Mouse (Mus musculus) lung, embryonic 15.5 days (tissue): ENCODE data around the gene Bhlhe41. TPM values are rescaled to one million over a fixed set of nuclear protein-coding genes. Genes with fewer than 3 reads are reported as not detected.

Source experiments
- ATAC-seq: fragments of 200-750 bp; cut with Nextera tagmentation; 2 replicates; pipeline ENCODE4 v1.8.0; 2017; ENCODE audit warnings: moderate number of reproducible peaks, borderline replicate concordance; ENCODE audit not compliant: low FRiP score, low TSS enrichment; ENCODE audit errors: extremely low read depth
- H3K27ac ChIP-seq: fragments of 300-500 bp; sonication (generic); 2 replicates; pipeline ENCODE4 v1.5.1; 2015; ENCODE audit warnings: moderate library complexity, mild to moderate bottlenecking, inconsistent platforms
- H3K27me3 ChIP-seq: fragments of 300-500 bp; sonication (generic); 2 replicates; pipeline ENCODE4 v1.6.1; 2015; ENCODE audit warnings: inconsistent platforms
- H3K36me3 ChIP-seq: fragments of 300-500 bp; sonication (generic); 2 replicates; pipeline ENCODE4 v1.6.1; 2015; ENCODE audit warnings: inconsistent platforms
- H3K4me1 ChIP-seq: fragments of 300-500 bp; sonication (generic); 2 replicates; pipeline ENCODE4 v1.6.1; 2015; ENCODE audit warnings: inconsistent platforms
- H3K4me2 ChIP-seq: fragments of 300-500 bp; sonication (generic); 2 replicates; pipeline ENCODE4 v1.6.1; 2015; ENCODE audit warnings: inconsistent platforms, mild to moderate bottlenecking, moderate library complexity
- H3K4me3 ChIP-seq: fragments of 300-500 bp; sonication (generic); 2 replicates; pipeline ENCODE4 v1.5.1; 2015; ENCODE audit warnings: mild to moderate bottlenecking, inconsistent platforms
- H3K9ac ChIP-seq: fragments of 300-500 bp; sonication (generic); 2 replicates; pipeline ENCODE4 v1.6.1; 2015; ENCODE audit warnings: inconsistent platforms
- H3K9me3 ChIP-seq: fragments of 300-500 bp; sonication (generic); 2 replicates; pipeline ENCODE4 v1.6.1; 2016; ENCODE audit warnings: inconsistent platforms
- WGBS: fragments of 180-500 bp; shearing (Covaris S2); methylation state at CpG from one replicate; pipeline ENCODE4 v1.1.7; 2015; 5-methylcytosine and 5-hydroxymethylcytosine counted together
- polyA plus RNA-seq: library from polyadenylated mRNA; unstranded; fragments of >200 nt; fragmentation: Nextera tagmentation; extraction: Ambion mirVana; gene quantifications from 2 replicates; pipeline ENCODE4 v1.2.1, GENCODE M21; 2015

Bhlhe41 gene
- polyA plus RNA-seq, 1 experiment from 2014 or later = 0.74 TPM

- peak; percentile 71; the same call in 1 of the 2 replicates for ATAC-seq
- Histone ChIP-seq H3K36me3 (no peaks in the 10 kb centered on the region), H3K4me2 (peak overlapping the region; percentile 33), H3K9me3 (no peaks in the 10 kb centered on the region), H3K4me1 (peaks cover 4% of the 10 kb centered on the region; the same call in 1 of the 2 replicates), H3K27ac (no peak overlapping the region), H3K9ac (no peak overlapping the region), H3K4me3 (no peak overlapping the region), H3K27me3 (no peaks in the 10 kb centered on the region)
- WGBS = 14% methylated on average over 8 of the region's 8 CpGs
Measured at GRCm38 (mm10) chr6:145830117-145830516, 35.2 kb downstream of the Bhlhe41 start.

DNA sequence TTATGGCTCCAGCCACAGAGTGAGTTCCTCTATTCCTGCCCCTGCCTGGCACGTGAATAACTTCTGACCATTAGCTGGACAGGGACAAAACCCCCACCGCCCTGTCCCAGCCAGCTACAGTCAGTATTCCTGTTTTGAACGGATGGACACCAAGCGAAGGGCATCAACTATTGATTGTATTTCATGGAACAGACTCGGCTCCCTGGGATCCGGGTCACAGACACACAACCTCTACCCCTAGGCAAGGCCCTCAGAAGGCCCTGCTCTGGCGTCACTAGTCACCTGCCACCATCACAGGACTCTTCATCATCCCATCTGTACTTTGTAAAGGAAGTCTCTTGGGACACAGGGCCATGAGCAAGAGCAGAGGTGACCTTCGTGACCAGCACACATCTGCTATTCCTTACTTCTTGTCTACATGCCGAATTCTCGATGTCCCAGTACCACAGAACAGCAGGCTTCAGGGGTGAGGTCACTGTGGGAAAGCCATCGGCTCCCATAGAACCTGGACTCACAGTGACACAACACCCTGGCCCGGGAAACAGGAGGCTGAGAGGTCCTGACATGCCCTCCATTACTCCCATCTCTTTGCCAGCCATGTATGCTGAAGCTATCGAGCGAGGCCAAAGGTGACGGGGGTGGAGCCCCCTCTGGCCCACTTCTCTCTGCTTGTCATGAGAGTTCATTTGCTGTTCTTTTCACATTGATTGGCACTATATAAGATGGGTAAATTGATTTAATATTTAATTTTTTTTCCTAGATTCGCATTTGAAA lies 36.1 kb downstream of the Bhlhe41 start:
- Histone ChIP-seq H3K9me3 (no peaks in the 10 kb centered on the region), H3K9ac (no peak overlapping the region), H3K4me1 (peaks cover 4% of the 10 kb centered on the region; the same call in 1 of the 2 replicates), H3K4me3 (no peak overlapping the region), H3K27ac (no peak overlapping the region), H3K4me2 (no peak overlapping the region), H3K36me3 (no peaks in the 10 kb centered on the region), H3K27me3 (no peaks in the 10 kb centered on the region)
- WGBS = 73% methylated on average over 16 of the region's 16 CpGs
- no peak for ATAC-seq

GRCm38 (mm10) chr6:145826305-145826704 lies 39.1 kb downstream of the Bhlhe41 start:
- Histone ChIP-seq H3K27ac (no peak overlapping the region), H3K9ac (no peak overlapping the region), H3K36me3 (no peaks in the 10 kb centered on the region), H3K4me3 (no peak overlapping the region), H3K27me3 (no peaks in the 10 kb centered on the region), H3K9me3 (no peaks in the 10 kb centered on the region), H3K4me2 (no peak overlapping the region), H3K4me1 (peaks cover 13% of the 10 kb centered on the region; the same call in 1 of the 2 replicates)
- no peak for ATAC-seq
- WGBS = 90% methylated on average over 4 of the region's 4 CpGs

DNA sequence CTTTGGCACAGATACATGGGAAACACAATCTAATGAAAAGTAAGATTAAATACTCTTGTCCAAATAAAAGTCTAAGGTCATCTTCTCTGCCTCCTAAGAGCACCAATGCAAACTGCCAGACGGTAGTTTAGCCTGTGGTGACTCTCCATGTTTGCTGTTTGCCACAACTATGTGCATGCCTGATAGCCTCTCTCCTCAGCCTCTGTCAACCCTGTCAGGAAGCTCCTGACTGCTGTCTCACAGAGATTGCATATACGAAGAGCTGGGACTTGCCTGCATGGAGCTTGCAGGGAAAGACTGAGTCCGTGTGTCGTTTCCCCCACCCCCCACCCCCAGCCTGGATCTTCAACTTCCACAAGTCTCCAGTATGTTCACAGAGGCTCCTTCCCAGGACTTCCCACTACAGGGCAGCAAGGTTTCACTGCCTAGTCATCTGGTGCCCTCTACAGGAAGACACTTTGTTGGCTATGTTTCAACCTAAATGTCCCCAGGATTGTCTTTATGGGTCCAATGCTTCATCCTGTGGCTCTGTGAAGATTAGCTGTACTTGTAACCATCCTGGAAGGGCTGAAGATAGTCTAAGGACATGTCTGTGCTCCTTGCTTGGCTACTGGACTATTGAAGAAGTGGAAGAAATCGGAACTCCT lies 41.6 kb downstream of the Bhlhe41 start:
- no peak overlapping the region for H3K4me2 ChIP-seq
- no peak overlapping the region for H3K27ac ChIP-seq
- ATAC-seq = 0 out of 2 replicates have a peak, but pooled peaks have one; percentile 43
- H3K27me3 ChIP-seq = no peaks in the 10 kb centered on the region
- 32% methylated on average over 5 of the region's 5 CpGs for WGBS
- H3K4me3 ChIP-seq = no peak overlapping the region
- H3K36me3 ChIP-seq = 0 out of 2 replicates have a peak, but pooled peaks cover 2% of the 10 kb centered on the region
- no peaks in the 10 kb centered on the region for H3K9me3 ChIP-seq
- peaks cover 9% of the 10 kb centered on the region; the same call in 1 of the 2 replicates for H3K4me1 ChIP-seq
- H3K9ac ChIP-seq = no peak overlapping the region

GRCm38 (mm10) chr6:145823103-145823502 lies 42.3 kb downstream of the Bhlhe41 start:
- H3K4me3 ChIP-seq = no peak overlapping the region
- no peaks in the 10 kb centered on the region for H3K9me3 ChIP-seq
- 50% methylated on average over 6 of the region's 6 CpGs for WGBS
- no peaks in the 10 kb centered on the region for H3K27me3 ChIP-seq
- no peak overlapping the region for H3K4me2 ChIP-seq
- no peak overlapping the region for H3K27ac ChIP-seq
- ATAC-seq = peak; percentile 78
- H3K9ac ChIP-seq = no peak overlapping the region
- H3K4me1 ChIP-seq = peaks cover 9% of the 10 kb centered on the region; the same call in 1 of the 2 replicates
- H3K36me3 ChIP-seq = 0 out of 2 replicates have a peak, but pooled peaks cover 4% of the 10 kb centered on the region

DNA sequence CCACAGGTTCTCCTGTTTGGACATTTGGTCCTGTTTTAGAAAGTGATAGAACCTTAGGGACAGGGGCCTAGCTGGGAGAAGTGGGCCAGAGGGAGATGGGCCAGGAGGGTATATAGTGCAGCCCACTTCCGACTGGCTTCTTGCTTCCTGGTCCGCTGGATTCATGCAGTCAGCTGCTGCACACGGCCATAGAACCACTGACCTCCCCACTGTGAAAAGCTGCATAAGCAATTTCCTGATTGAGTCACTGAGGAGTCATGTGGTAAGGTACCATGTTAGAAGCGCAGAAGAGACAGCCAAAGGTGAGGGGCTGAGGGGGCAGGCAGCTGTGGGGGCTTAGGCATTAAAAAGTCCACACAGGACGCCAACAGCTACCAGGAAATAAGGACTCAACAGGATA lies 43.1 kb downstream of the Bhlhe41 start:
- 66% methylated on average over 5 of the region's 5 CpGs for WGBS
- H3K4me2 ChIP-seq = no peak overlapping the region
- H3K36me3 ChIP-seq = peaks cover 5% of the 10 kb centered on the region; the same call in 1 of the 2 replicates
- no peaks in the 10 kb centered on the region for H3K9me3 ChIP-seq
- no peak overlapping the region for H3K9ac ChIP-seq
- H3K27me3 ChIP-seq = no peaks in the 10 kb centered on the region
- H3K4me1 ChIP-seq = peaks cover 9% of the 10 kb centered on the region; the same call in 1 of the 2 replicates
- ATAC-seq = no peak
- H3K4me3 ChIP-seq = no peak overlapping the region
- no peak overlapping the region for H3K27ac ChIP-seq

DNA sequence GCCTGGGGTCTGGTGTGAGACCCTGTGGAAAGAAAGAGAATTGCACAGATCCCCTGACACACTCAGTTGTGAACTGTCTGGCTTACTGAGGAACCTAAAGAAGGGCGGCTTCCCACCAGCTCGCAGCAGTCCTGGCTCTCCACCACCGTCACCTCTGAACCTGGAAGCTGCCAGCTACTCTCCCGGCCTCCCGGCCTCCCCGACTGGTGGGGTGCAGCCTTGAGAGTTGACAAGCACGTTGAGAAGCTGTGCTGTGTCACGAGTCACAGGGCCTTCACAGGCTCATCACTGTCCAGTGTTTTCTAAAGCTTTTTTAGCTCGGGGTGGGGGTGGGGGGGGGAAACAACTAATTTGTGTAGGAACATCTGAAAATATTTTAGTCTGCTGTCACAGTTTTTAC lies 46.2 kb downstream of the Bhlhe41 start:
- no peak for ATAC-seq
- peaks cover 9% of the 10 kb centered on the region; the same call in 1 of the 2 replicates for H3K4me1 ChIP-seq
- no peak overlapping the region for H3K9ac ChIP-seq
- no peak overlapping the region for H3K4me2 ChIP-seq
- peaks cover 20% of the 10 kb centered on the region for H3K36me3 ChIP-seq
- no peak overlapping the region for H3K4me3 ChIP-seq
- 71% methylated on average over 9 of the region's 9 CpGs for WGBS
- no peaks in the 10 kb centered on the region for H3K27me3 ChIP-seq
- no peaks in the 10 kb centered on the region for H3K9me3 ChIP-seq
- H3K27ac ChIP-seq = no peak overlapping the region

DNA sequence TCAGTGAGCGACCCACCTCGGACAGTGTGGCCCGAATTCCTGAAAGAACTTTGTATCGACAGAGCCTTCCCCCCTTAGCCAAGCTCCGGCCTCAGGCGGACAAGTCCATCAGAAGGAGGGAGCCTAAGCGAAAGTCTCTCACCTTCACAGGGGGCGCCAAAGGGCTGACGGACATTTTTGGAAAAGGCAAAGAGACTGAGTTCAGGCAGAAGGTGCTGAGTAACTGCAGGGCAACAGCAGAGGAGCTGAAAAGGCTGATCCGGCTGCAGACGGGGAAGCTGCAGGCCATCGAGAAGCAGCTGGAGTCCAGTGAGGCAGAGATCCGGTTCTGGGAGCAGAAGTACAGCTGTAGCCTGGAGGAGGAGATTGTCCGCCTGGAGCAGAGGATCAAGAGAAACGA lies 50.2 kb downstream of the Bhlhe41 start:
- Histone ChIP-seq H3K36me3 (peaks cover 33% of the 10 kb centered on the region), H3K27ac (no peak overlapping the region), H3K4me1 (no peaks in the 10 kb centered on the region)

GRCm38 (mm10) chr6:145811174-145811573 lies 54.2 kb downstream of the Bhlhe41 start:
- no peak overlapping the region for H3K4me3 ChIP-seq
- peaks cover 18% of the 10 kb centered on the region for H3K36me3 ChIP-seq
- ATAC-seq = no peak
- H3K27me3 ChIP-seq = no peaks in the 10 kb centered on the region
- no peak overlapping the region for H3K9ac ChIP-seq
- no peaks in the 10 kb centered on the region for H3K9me3 ChIP-seq
- 0 out of 2 replicates have a peak, but pooled peaks cover 2% of the 10 kb centered on the region for H3K4me1 ChIP-seq
- no peak overlapping the region for H3K4me2 ChIP-seq
- WGBS = 67% methylated on average over 1 of the region's 1 CpGs
- H3K27ac ChIP-seq = no peak overlapping the region

More for the DNA sequence above, 50.2 kb downstream of the Bhlhe41 start:
- Histone ChIP-seq H3K4me2 (no peak overlapping the region), H3K9me3 (no peaks in the 10 kb centered on the region), H3K4me3 (no peak overlapping the region), H3K9ac (no peak overlapping the region), H3K27me3 (no peaks in the 10 kb centered on the region)
- 43% methylated on average over 15 of the region's 15 CpGs for WGBS
- ATAC-seq = no peak

GRCm38 (mm10) chr6:145810015-145810414 lies 55.3 kb downstream of the Bhlhe41 start:
- no peak overlapping the region for H3K4me2 ChIP-seq
- peaks cover 13% of the 10 kb centered on the region; the same call in 1 of the 2 replicates for H3K36me3 ChIP-seq
- 80% methylated on average over 6 of the region's 6 CpGs for WGBS
- no peak overlapping the region for H3K9ac ChIP-seq
- no peak overlapping the region for H3K4me3 ChIP-seq
- no peak for ATAC-seq
- no peaks in the 10 kb centered on the region for H3K27me3 ChIP-seq
- no peaks in the 10 kb centered on the region for H3K9me3 ChIP-seq
- no peak overlapping the region for H3K27ac ChIP-seq
- 0 out of 2 replicates have a peak, but pooled peaks cover 2% of the 10 kb centered on the region for H3K4me1 ChIP-seq

DNA sequence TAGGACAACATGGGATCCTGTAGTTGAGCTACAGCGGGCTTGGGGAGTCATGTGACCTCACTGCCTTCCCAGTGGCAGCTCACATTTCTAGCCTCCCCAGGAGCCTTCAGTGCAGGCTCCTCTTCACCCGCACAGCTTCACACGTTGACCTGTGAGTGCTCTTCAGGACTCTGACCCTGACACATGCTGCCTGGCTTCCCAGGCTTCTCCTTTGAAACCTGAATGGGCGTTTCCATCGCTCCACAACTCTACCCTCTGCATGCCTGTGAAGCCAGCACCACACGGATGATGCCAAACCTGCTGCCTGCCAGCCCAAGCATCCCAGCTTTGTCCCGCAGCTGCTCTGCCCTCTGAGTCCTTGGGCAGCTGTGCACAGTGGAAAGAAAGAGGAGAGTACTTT lies 55.8 kb downstream of the Bhlhe41 start:
- H3K9ac ChIP-seq = no peak overlapping the region
- H3K27me3 ChIP-seq = no peaks in the 10 kb centered on the region
- 74% methylated on average over 7 of the region's 7 CpGs for WGBS
- H3K4me1 ChIP-seq = 0 out of 2 replicates have a peak, but pooled peaks cover 2% of the 10 kb centered on the region
- no peak overlapping the region for H3K4me3 ChIP-seq
- no peaks in the 10 kb centered on the region for H3K9me3 ChIP-seq
- H3K27ac ChIP-seq = no peak overlapping the region
- H3K36me3 ChIP-seq = peaks cover 13% of the 10 kb centered on the region; the same call in 1 of the 2 replicates
- ATAC-seq = no peak
- no peak overlapping the region for H3K4me2 ChIP-seq
